Mouse (Mus musculus) heart, embryonic 16.5 days (tissue): Measurements from ENCODE around the gene Cryab. TPM values are rescaled to one million over a fixed set of nuclear protein-coding genes. Genes with fewer than 3 reads are reported as not detected.
A peak's percentile ranks its signal among the peaks of the same experiment; 100 is the strongest.

Experiments
- ATAC-seq: fragments of 200-750 bp; cut with Nextera tagmentation; replicated peaks from 2 replicates; pipeline ENCODE4 v1.8.0; 2017; ENCODE audit warnings: moderate number of reproducible peaks; ENCODE audit not compliant: insufficient read depth, low FRiP score; ENCODE audit errors: extremely low read depth
- H3K27ac ChIP-seq: fragments of 300-500 bp; sonication (generic); 2 replicates; pipeline ENCODE4 v1.5.1; 2014; ENCODE audit warnings: mild to moderate bottlenecking, low read length, control low read depth, moderate library complexity
- H3K27me3 ChIP-seq: fragments of 300-500 bp; sonication (generic); 2 replicates; pipeline ENCODE4 v1.6.1; 2014; ENCODE audit warnings: low read length, mixed read lengths; ENCODE audit not compliant: control insufficient read depth, insufficient read depth
- H3K36me3 ChIP-seq: fragments of 300-500 bp; sonication (generic); 2 replicates; pipeline ENCODE4 v1.6.1; 2014; ENCODE audit not compliant: control insufficient read depth, insufficient read depth
- H3K4me1 ChIP-seq: fragments of 300-500 bp; sonication (generic); 2 replicates; pipeline ENCODE4 v1.6.1; 2014; ENCODE audit warnings: low read length, mixed read lengths; ENCODE audit not compliant: control insufficient read depth, insufficient read depth
- H3K4me2 ChIP-seq: fragments of 300-500 bp; sonication (generic); 2 replicates; pipeline ENCODE4 v1.6.1; 2014; ENCODE audit warnings: low read depth, mild to moderate bottlenecking, control low read depth, low read length
- H3K4me3 ChIP-seq: fragments of 300-500 bp; sonication (generic); 2 replicates; pipeline ENCODE4 v1.5.1; 2014; ENCODE audit warnings: mild to moderate bottlenecking, control low read depth, low read length
- H3K9ac ChIP-seq: fragments of 300-500 bp; sonication (generic); 2 replicates; pipeline ENCODE4 v1.6.1; 2014; ENCODE audit warnings: low read length, control low read depth
- H3K9me3 ChIP-seq: fragments of 300-500 bp; sonication (generic); replicated peaks from 2 replicates; pipeline ENCODE4 v1.6.1; 2016; ENCODE audit warnings: low read length; ENCODE audit not compliant: control insufficient read depth
- WGBS: fragments of 180-500 bp; shearing (Covaris S2); extraction: QIAGEN DNeasy Blood & Tissue Kit; methylation state at CpG from one replicate; pipeline ENCODE4 v1.1.7; 2014; 5-methylcytosine and 5-hydroxymethylcytosine counted together
- polyA plus RNA-seq: library from polyadenylated mRNA; unstranded; fragments of >200 nt; fragmentation: Nextera tagmentation; extraction: Ambion mirVana; gene quantifications from 2 replicates; pipeline ENCODE4 v1.2.1, GENCODE M21; 2015

Cryab gene
- polyA plus RNA-seq, 1 experiment from 2014 or later: 1,315 TPM

GRCm38 (mm10) chr9:50724147-50724546, 27.0 kb upstream of the Cryab start:
- Histone ChIP-seq H3K27ac (peak overlapping the region; percentile 84), H3K9ac (0 out of 2 replicates have a peak overlapping the region, but pooled peaks have one; percentile 31)

GRCm38 (mm10) chr9:50724661-50725330, 26.3 kb upstream of the Cryab start:
- no peak overlapping the region for H3K4me3 ChIP-seq
- no peaks in the 10 kb centered on the region for H3K9me3 ChIP-seq
- WGBS: 31% methylated on average over 3 of the region's 3 CpGs
- H3K27me3 ChIP-seq: no peaks in the 10 kb centered on the region
- H3K4me1 ChIP-seq: peaks cover 50% of the 10 kb centered on the region
- H3K4me2 ChIP-seq: no peak overlapping the region
- peak overlapping the region; percentile 84 for H3K27ac ChIP-seq
- no peak overlapping the region for H3K9ac ChIP-seq
- H3K36me3 ChIP-seq: no peaks in the 10 kb centered on the region
- no peak for ATAC-seq

More at GRCm38 (mm10) chr9:50724147-50724546, 27.0 kb upstream of the Cryab start:
- H3K36me3 ChIP-seq: no peaks in the 10 kb centered on the region
- H3K4me3 ChIP-seq: no peak overlapping the region
- H3K4me2 ChIP-seq: peak overlapping the region; percentile 25; the same call in 1 of the 2 replicates
- peaks cover 50% of the 10 kb centered on the region for H3K4me1 ChIP-seq
- no peaks in the 10 kb centered on the region for H3K9me3 ChIP-seq
- no peaks in the 10 kb centered on the region for H3K27me3 ChIP-seq
- 69% methylated on average over 2 of the region's 2 CpGs for WGBS
- ATAC-seq: no peak

- Histone ChIP-seq H3K4me3 (peak overlapping the region; percentile 19), H3K9ac (peak overlapping the region; percentile 45), H3K4me1 (peaks cover 48% of the 10 kb centered on the region), H3K9me3 (no peaks in the 10 kb centered on the region), H3K27me3 (no peaks in the 10 kb centered on the region), H3K36me3 (no peaks in the 10 kb centered on the region), H3K4me2 (peak overlapping the region; percentile 92), H3K27ac (peak overlapping the region; percentile 84)
- WGBS: 41% methylated on average over 8 of the region's 8 CpGs
- no peak for ATAC-seq
These were observed 25.1 kb upstream of the Cryab start for GRCm38 (mm10) chr9:50725921-50726590.

GRCm38 (mm10) chr9:50727171-50727924, 23.8 kb upstream of the Cryab start:
- Histone ChIP-seq H3K9me3 (no peaks in the 10 kb centered on the region), H3K4me2 (peak overlapping the region; percentile 92), H3K9ac (peak overlapping the region; percentile 90), H3K4me1 (peaks cover 42% of the 10 kb centered on the region), H3K27ac (peak overlapping the region; percentile 84), H3K4me3 (peak overlapping the region; percentile 74), H3K27me3 (no peaks in the 10 kb centered on the region), H3K36me3 (no peaks in the 10 kb centered on the region)
- WGBS: 3% methylated on average over 30 of the region's 30 CpGs
- peak; percentile 3; the same call in 1 of the 2 replicates for ATAC-seq

GRCm38 (mm10) chr9:50727925-50728651, 23.0 kb upstream of the Cryab start:
- H3K4me3 ChIP-seq: peak overlapping the region; percentile 74
- WGBS: under 1% methylated on average over 45 of the region's 45 CpGs
- ATAC-seq: peak; percentile 88
- H3K9ac ChIP-seq: peak overlapping the region; percentile 90
- peak overlapping the region; percentile 92 for H3K4me2 ChIP-seq
- H3K27me3 ChIP-seq: no peaks in the 10 kb centered on the region
- H3K27ac ChIP-seq: peak overlapping the region; percentile 84
- H3K4me1 ChIP-seq: peaks cover 35% of the 10 kb centered on the region
- H3K9me3 ChIP-seq: no peaks in the 10 kb centered on the region
- H3K36me3 ChIP-seq: no peaks in the 10 kb centered on the region

- H3K4me1 ChIP-seq: peaks cover 25% of the 10 kb centered on the region
- H3K9me3 ChIP-seq: no peaks in the 10 kb centered on the region
- H3K36me3 ChIP-seq: no peaks in the 10 kb centered on the region
- no peak overlapping the region for H3K4me3 ChIP-seq
- WGBS: 45% methylated on average over 4 of the region's 4 CpGs
- no peaks in the 10 kb centered on the region for H3K27me3 ChIP-seq
- H3K4me2 ChIP-seq: no peak overlapping the region
- H3K9ac ChIP-seq: no peak overlapping the region
- H3K27ac ChIP-seq: 0 out of 2 replicates have a peak overlapping the region, but pooled peaks have one; percentile 4
- no peak for ATAC-seq
These were observed 21.5 kb upstream of the Cryab start for GRCm38 (mm10) chr9:50729600-50729999.

- Histone ChIP-seq H3K36me3 (no peaks in the 10 kb centered on the region), H3K4me3 (no peak overlapping the region), H3K9ac (no peak overlapping the region), H3K9me3 (no peaks in the 10 kb centered on the region), H3K4me1 (peaks cover 10% of the 10 kb centered on the region; the same call in 1 of the 2 replicates), H3K27me3 (no peaks in the 10 kb centered on the region), H3K27ac (no peak overlapping the region), H3K4me2 (no peak overlapping the region)
- 31% methylated on average over 4 of the region's 4 CpGs for WGBS
- no peak for ATAC-seq
These were observed 18.6 kb upstream of the Cryab start for GRCm38 (mm10) chr9:50732560-50732959.

GRCm38 (mm10) chr9:50734989-50735388, 16.1 kb upstream of the Cryab start:
- no peaks in the 10 kb centered on the region for H3K9me3 ChIP-seq
- no peak overlapping the region for H3K9ac ChIP-seq
- no peak for ATAC-seq
- no peaks in the 10 kb centered on the region for H3K36me3 ChIP-seq
- H3K27me3 ChIP-seq: no peaks in the 10 kb centered on the region
- peak overlapping the region; percentile 40; the same call in 1 of the 2 replicates for H3K4me2 ChIP-seq
- peaks cover 12% of the 10 kb centered on the region for H3K4me1 ChIP-seq
- H3K4me3 ChIP-seq: no peak overlapping the region
- WGBS: 2% methylated on average over 9 of the region's 9 CpGs
- no peak overlapping the region for H3K27ac ChIP-seq
